Mouse (Mus musculus) CH12.LX (cell line): Measurements from ENCODE around the gene L3mbtl2. TPM values are rescaled to one million over a fixed set of nuclear protein-coding genes. Genes with fewer than 3 reads are reported as not detected.

Source experiments
- DNase-seq: peaks from one replicate; pipeline ENCODE4 v3.0.0-alpha.2; 2013; ENCODE audit errors: extremely low read depth
- H3K27ac ChIP-seq: 2 replicates; pipeline ENCODE4 v1.5.1; 2012; ENCODE audit warnings: low read depth, mild to moderate bottlenecking, control low read depth, moderate library complexity; ENCODE audit not compliant: insufficient read depth
- H3K27me3 ChIP-seq: replicated peaks from 2 replicates; pipeline ENCODE3; 2012; ENCODE audit warnings: inconsistent platforms
- H3K36me3 ChIP-seq, 2 experiments: replicated peaks in 1 of 2; 2 replicates each; pipeline versions ENCODE3 to v1.6.1; 2012; ENCODE audit warnings: inconsistent platforms in 1 of 2, low read length in 1 of 2, mild to moderate bottlenecking in 1 of 2, mixed read lengths in 1 of 2, moderate library complexity in 1 of 2; ENCODE audit not compliant: control insufficient read depth in 1 of 2, insufficient read depth in 1 of 2
- H3K4me1 ChIP-seq, 2 experiments: 2 replicates each; pipeline ENCODE4 v1.6.1; 2012; ENCODE audit warnings: inconsistent platforms in 1 of 2, moderate library complexity in 1 of 2; ENCODE audit not compliant: insufficient read depth in 2 of 2, control insufficient read depth in 1 of 2
- H3K4me2 ChIP-seq: 2 replicates; pipeline ENCODE4 v1.6.1; 2012; ENCODE audit warnings: low read depth, mild to moderate bottlenecking, control low read depth; ENCODE audit not compliant: poor library complexity, insufficient read depth, severe bottlenecking
- H3K4me3 ChIP-seq, 3 experiments: fragments of 150-350 bp in 1 of 3; sonication (generic) in 1 of 3; replicated peaks in 1 of 3; 2 replicates each; pipeline versions ENCODE3 to v1.5.1; 2011 to 2012; ENCODE audit warnings: low read depth in 2 of 3, low read length in 2 of 3, mild to moderate bottlenecking in 2 of 3, moderate library complexity in 2 of 3, control low read depth in 1 of 3, improper control_type of control experiment in 1 of 3, inconsistent platforms in 1 of 3, mixed read lengths in 1 of 3; ENCODE audit not compliant: poor library complexity in 1 of 3
- H3K79me2 ChIP-seq: replicated peaks from 2 replicates; pipeline ENCODE4 v1.6.1; 2012; ENCODE audit warnings: mild to moderate bottlenecking, moderate library complexity; ENCODE audit not compliant: control insufficient read depth, poor library complexity, insufficient read depth, severe bottlenecking; ENCODE audit errors: extremely low read depth
- H3K9ac ChIP-seq: 2 replicates; pipeline ENCODE4 v1.6.1; 2012; ENCODE audit warnings: low read depth, mild to moderate bottlenecking, control low read depth, moderate library complexity; ENCODE audit not compliant: insufficient read depth
- H3K9me3 ChIP-seq: replicated peaks from 2 replicates; pipeline ENCODE3; 2012; ENCODE audit warnings: low read length, inconsistent platforms, mixed read lengths
- BHLHE40 ChIP-seq: IDR thresholded peaks from 2 replicates; pipeline ENCODE4 v1.6.1; 2011; ENCODE audit warnings: mild to moderate bottlenecking, low read depth, low read length, improper control_type of control experiment
- CHD1 ChIP-seq: IDR thresholded peaks from 2 replicates; pipeline ENCODE4 v1.6.1; 2012; ENCODE audit warnings: low read depth, low read length, improper control_type of control experiment, inconsistent platforms
- CHD2 ChIP-seq: IDR thresholded peaks from 2 replicates; pipeline ENCODE4 v1.6.1; 2011; ENCODE audit warnings: low read length, improper control_type of control experiment
- CTCF ChIP-seq, 2 experiments: IDR thresholded peaks in 1 of 2; conservative IDR thresholded peaks in 1 of 2; 2 replicates each; pipeline ENCODE4 v1.5.1; 2011 to 2012; ENCODE audit warnings: low read depth in 2 of 2, low read length in 2 of 2, improper control_type of control experiment in 1 of 2, inconsistent platforms in 1 of 2, mild to moderate bottlenecking in 1 of 2, moderate library complexity in 1 of 2
- E2F4 ChIP-seq: IDR thresholded peaks from 2 replicates; pipeline ENCODE4 v1.6.1; 2011; ENCODE audit warnings: low read depth, low read length, improper control_type of control experiment; ENCODE audit not compliant: insufficient replicate concordance
- ELF1 ChIP-seq: IDR thresholded peaks from 2 replicates; pipeline ENCODE4 v1.6.1; 2014; ENCODE audit warnings: low read depth, mild to moderate bottlenecking, inconsistent platforms, low read length, improper control_type of control experiment
- EP300 ChIP-seq: IDR thresholded peaks from 2 replicates; pipeline ENCODE4 v1.6.1; 2011; ENCODE audit warnings: low read length, improper control_type of control experiment
- ETS1 ChIP-seq: conservative IDR thresholded peaks from 2 replicates; pipeline ENCODE4 v1.6.1; 2012; ENCODE audit warnings: low read depth, mild to moderate bottlenecking, inconsistent platforms, low read length, improper control_type of control experiment, moderate library complexity
- GABPA ChIP-seq: IDR thresholded peaks from 2 replicates; pipeline ENCODE4 v1.6.1; 2012; ENCODE audit warnings: low read depth, low read length, improper control_type of control experiment, inconsistent platforms; ENCODE audit not compliant: insufficient replicate concordance
- HCFC1 ChIP-seq: IDR thresholded peaks from 2 replicates; pipeline ENCODE4 v1.6.1; 2012; ENCODE audit warnings: low read depth, mild to moderate bottlenecking, inconsistent platforms, low read length, improper control_type of control experiment
- IRF4 ChIP-seq: IDR thresholded peaks from 2 replicates; pipeline ENCODE4 v1.6.1; 2014; ENCODE audit warnings: low read depth, mild to moderate bottlenecking, inconsistent platforms, low read length, improper control_type of control experiment
- JUN ChIP-seq: IDR thresholded peaks from 2 replicates; pipeline ENCODE4 v1.6.1; 2011; ENCODE audit warnings: low read depth, mild to moderate bottlenecking, low read length, improper control_type of control experiment, moderate library complexity; ENCODE audit not compliant: insufficient read depth
- JUND ChIP-seq: conservative IDR thresholded peaks from 2 replicates; pipeline ENCODE4 v1.6.1; 2011; ENCODE audit warnings: low read depth, low read length, improper control_type of control experiment
- KAT2A ChIP-seq: IDR thresholded peaks from 2 replicates; pipeline ENCODE4 v1.6.1; 2012; ENCODE audit warnings: low read length, improper control_type of control experiment, inconsistent platforms; ENCODE audit not compliant: insufficient replicate concordance
- MAFK ChIP-seq: IDR thresholded peaks from 2 replicates; pipeline ENCODE4 v1.6.1; 2011; ENCODE audit warnings: low read length, improper control_type of control experiment; ENCODE audit not compliant: insufficient replicate concordance
- MAZ ChIP-seq: IDR thresholded peaks from 2 replicates; pipeline ENCODE4 v1.6.1; 2012; ENCODE audit warnings: low read depth, mild to moderate bottlenecking, inconsistent platforms, low read length, improper control_type of control experiment, moderate library complexity
- MEF2A ChIP-seq: IDR thresholded peaks from 2 replicates; pipeline ENCODE4 v1.6.1; 2014; ENCODE audit warnings: low read depth, mild to moderate bottlenecking, inconsistent platforms, low read length, improper control_type of control experiment, borderline replicate concordance
- MXI1 ChIP-seq: IDR thresholded peaks from 2 replicates; pipeline ENCODE4 v1.6.1; 2011; ENCODE audit warnings: mild to moderate bottlenecking, low read depth, low read length, improper control_type of control experiment
- MYC ChIP-seq: IDR thresholded peaks from 2 replicates; pipeline ENCODE4 v1.6.1; 2011; ENCODE audit warnings: low read depth, mild to moderate bottlenecking, improper control_type of control experiment, low read length
- NELFE ChIP-seq: IDR thresholded peaks from 2 replicates; pipeline ENCODE4 v1.6.1; 2011; ENCODE audit warnings: low read depth, low read length, improper control_type of control experiment
- NRF1 ChIP-seq: IDR thresholded peaks from 2 replicates; pipeline ENCODE4 v1.6.1; 2014; ENCODE audit warnings: low read depth, mild to moderate bottlenecking, inconsistent platforms, low read length, improper control_type of control experiment, moderate library complexity
- PAX5 ChIP-seq: IDR thresholded peaks from 2 replicates; pipeline ENCODE4 v1.6.1; 2012; ENCODE audit warnings: low read length, inconsistent platforms, mixed read lengths
- POLR2A ChIP-seq: IDR thresholded peaks from 2 replicates; pipeline ENCODE4 v1.6.1; 2011; ENCODE audit warnings: low read depth, mild to moderate bottlenecking, improper control_type of control experiment, low read length
- POLR2AphosphoS2 ChIP-seq: IDR thresholded peaks from 2 replicates; pipeline ENCODE4 v1.6.1; 2011; ENCODE audit warnings: low read depth, low read length, improper control_type of control experiment
- RAD21 ChIP-seq: IDR thresholded peaks from 2 replicates; pipeline ENCODE4 v1.6.1; 2011; ENCODE audit warnings: low read depth, mild to moderate bottlenecking, low read length, improper control_type of control experiment, moderate library complexity
- RCOR1 ChIP-seq: conservative IDR thresholded peaks from 2 replicates; pipeline ENCODE4 v1.6.1; 2012; ENCODE audit warnings: low read depth, mild to moderate bottlenecking, inconsistent platforms, low read length, improper control_type of control experiment
- SIN3A ChIP-seq: IDR thresholded peaks from 2 replicates; pipeline ENCODE4 v1.6.1; 2012; ENCODE audit warnings: low read length, improper control_type of control experiment, inconsistent platforms
- SMC3 ChIP-seq: IDR thresholded peaks from 2 replicates; pipeline ENCODE4 v1.6.1; 2011; ENCODE audit warnings: low read depth, low read length, improper control_type of control experiment
- TBP ChIP-seq: conservative IDR thresholded peaks from 2 replicates; pipeline ENCODE4 v1.6.1; 2011; ENCODE audit warnings: low read depth, low read length, improper control_type of control experiment
- TCF12 ChIP-seq: IDR thresholded peaks from 2 replicates; pipeline ENCODE4 v1.6.1; 2014; ENCODE audit warnings: low read depth, mild to moderate bottlenecking, inconsistent platforms, low read length, improper control_type of control experiment
- UBTF ChIP-seq: IDR thresholded peaks from 2 replicates; pipeline ENCODE4 v1.6.1; 2012; ENCODE audit warnings: low read depth, mild to moderate bottlenecking, inconsistent platforms, low read length, improper control_type of control experiment, moderate library complexity
- USF1 ChIP-seq: IDR thresholded peaks from 2 replicates; pipeline ENCODE4 v1.6.1; 2014; ENCODE audit warnings: low read depth, mild to moderate bottlenecking, inconsistent platforms, low read length, improper control_type of control experiment
- USF2 ChIP-seq: conservative IDR thresholded peaks from 2 replicates; pipeline ENCODE4 v1.6.1; 2011; ENCODE audit warnings: low read depth, low read length, improper control_type of control experiment
- ZC3H11A ChIP-seq: IDR thresholded peaks from 2 replicates; pipeline ENCODE4 v1.6.1; 2012; ENCODE audit warnings: low read depth, mild to moderate bottlenecking, inconsistent platforms, low read length, improper control_type of control experiment
- ZKSCAN1 ChIP-seq: IDR thresholded peaks from 2 replicates; pipeline ENCODE4 v1.6.1; 2012; ENCODE audit warnings: low read depth, inconsistent platforms, low read length, improper control_type of control experiment, borderline replicate concordance
- ZMIZ1 ChIP-seq: IDR thresholded peaks from 2 replicates; pipeline ENCODE4 v1.6.1; 2012; ENCODE audit warnings: low read depth, mild to moderate bottlenecking, inconsistent platforms, low read length, improper control_type of control experiment
- ZNF384 ChIP-seq: IDR thresholded peaks from 2 replicates; pipeline ENCODE4 v1.6.1; 2012; ENCODE audit warnings: low read depth, low read length, improper control_type of control experiment, inconsistent platforms
- dilution Hi-C: fragments of 300-500 bp; cut with MboI; formaldehyde crosslinking; loops from 2 replicates; pipeline ENCODE4 v1.14.3; 2020; ENCODE audit warnings: low sequenced_read_pairs; ENCODE audit not compliant: extremely low pct_unique_long_range_greater_than_20kb, extremely low pct_ligation_motif_present
- in situ Hi-C: fragments of 300-500 bp; cut with MboI; formaldehyde crosslinking; loops from 3 replicates; pipeline ENCODE4 v1.14.3; 2019; ENCODE audit warnings: low sequenced_read_pairs, low pct_ligation_motif_present, low pct_unique_long_range_greater_than_20kb, mixed read lengths
- polyA plus RNA-seq: library from polyadenylated mRNA; unstranded; fragments of >175 nt; gene quantifications from 2 replicates; pipeline ENCODE4 v1.2.1, GENCODE M21; 2012; ENCODE audit warnings: low read depth; ENCODE audit not compliant: insufficient read length
- total RNA-seq, 2 experiments: library from RNA; depleted of rRNA; stranded (reverse); fragments of 300-350 nt in 1 of 2; fragments of >200 nt in 1 of 2; gene quantifications; 2 replicates each; pipeline ENCODE4 v1.2.3; 2012 to 2014

The L3mbtl2 gene
- 29.7 and 40.8 TPM in 2 replicates for total RNA-seq (2012; rRNA removed)
- 26.4 and 29.2 TPM in 2 replicates for total RNA-seq (2014; rRNA removed)
- 37.3 and 40.0 TPM in 2 replicates for polyA plus RNA-seq

DNA sequence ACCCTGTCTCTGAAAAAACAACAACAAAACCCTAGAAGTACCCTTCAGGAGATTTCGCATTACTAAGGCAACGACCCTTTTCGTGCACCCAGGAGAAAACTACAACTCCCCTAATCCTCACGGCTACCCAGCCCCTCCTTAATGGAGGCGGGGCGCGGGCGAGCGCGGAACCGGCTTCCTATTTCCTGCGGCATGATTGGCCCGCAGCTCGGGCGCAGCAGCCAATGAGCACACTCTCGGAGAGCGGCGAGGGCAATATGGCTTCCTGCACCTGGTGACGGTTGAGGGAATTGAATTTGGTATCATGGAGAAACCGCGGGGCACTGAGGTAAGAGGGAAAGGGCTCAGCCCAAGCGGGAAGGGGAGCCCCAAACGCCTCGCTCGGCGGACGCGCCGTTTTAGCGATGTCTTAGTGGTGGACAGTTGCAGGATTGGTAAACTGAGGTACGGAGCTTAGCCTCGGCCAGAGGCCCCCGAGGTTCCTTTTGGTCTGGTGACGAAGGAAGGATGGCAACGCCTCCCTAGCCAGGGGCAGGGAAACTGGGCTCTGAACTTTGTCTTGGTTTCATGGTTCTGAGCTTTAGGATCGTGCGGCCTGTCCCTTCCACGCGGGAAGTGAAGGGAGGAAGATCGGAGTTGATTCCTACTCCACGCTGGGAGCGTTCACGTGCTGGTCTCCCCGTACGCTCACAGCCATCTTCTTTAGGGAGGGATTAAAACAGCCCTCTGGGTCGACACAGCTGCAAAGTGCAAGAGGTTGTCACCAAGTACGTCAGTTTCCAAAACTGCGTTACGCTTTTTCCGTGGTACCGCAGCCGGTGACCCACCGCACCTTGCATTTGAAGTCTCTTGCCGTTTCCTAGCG lies at the start of gene L3mbtl2:
Gene L3mbtl2, plus strand, starts transcription at position 193 of the 865 bp plus-strand sequence.
- H3K4me3 ChIP-seq, result peak within 1 kb of the TSS; percentile 91 to 98 (median 97)
- dilution Hi-C loops (no loop called here), in situ Hi-C loops (no loop called here)
- no peaks in the 10 kb centered on the region for H3K9me3 ChIP-seq
- peak; percentile 94 for DNase-seq
- H3K4me1 ChIP-seq, result peaks cover 0 to 13% of the 10 kb centered on the region in 2 experiments; a peak in 2 of 4 replicates
- peak within 1 kb of the TSS; percentile 18 for H3K27ac ChIP-seq
- peak within 1 kb of the TSS; percentile 70 for H3K9ac ChIP-seq
- peaks cover 21 to 22% of the 10 kb centered on the region in 2 experiments for H3K36me3 ChIP-seq
- H3K27me3 ChIP-seq, result no peaks in the 10 kb centered on the region
- H3K79me2 ChIP-seq, result peaks cover 20% of the 10 kb centered on the region
- H3K4me2 ChIP-seq, result peak within 1 kb of the TSS; percentile 97
- TF ChIP-seq RAD21 (no peak), POLR2A (peak; percentile 70), KAT2A (peak; percentile 94; the same call in 1 of the 2 replicates), HCFC1 (peak; percentile 95), ZMIZ1 (0 out of 2 replicates have a peak, but pooled peaks have one; percentile 50), MEF2A (no peak), MXI1 (peak; percentile 59; the same call in 1 of the 2 replicates), ZNF384 (peak; percentile 17; the same call in 1 of the 2 replicates), JUN (no peak), USF2 (no peak), BHLHE40 (peak; percentile 77), UBTF (no peak), TCF12 (peak; percentile 58), SMC3 (no peak), CHD2 (peak; percentile 68), MYC (peak; percentile 74; the same call in 1 of the 2 replicates), RCOR1 (no peak), NELFE (0 out of 2 replicates have a peak, but pooled peaks have one; percentile 31), EP300 (no peak), JUND (no peak), ZC3H11A (no peak), USF1 (no peak; the same call in 1 of the 2 replicates), CTCF (conservative IDR thresholded peaks at IDR 0.05 in 1 of 2, IDR thresholded peaks at IDR 0.05 in 1 of 2; ENCODE audit: low read depth in 2 of 2, low read length in 2 of 2) (no peak), SIN3A (peak; percentile 53), TBP (no peak; the same call in none of the 2 replicates), ZKSCAN1 (no peak), MAZ (0 out of 2 replicates have a peak, but pooled peaks have one; percentile 51), MAFK (no peak), PAX5 (no peak), ELF1 (peak; percentile 94), E2F4 (peak; percentile 70; the same call in 1 of the 2 replicates), ETS1 (no peak), CHD1 (no peak), POLR2AphosphoS2 (no peak), NRF1 (peak; percentile 58), IRF4 (peak; percentile 44; the same call in 1 of the 2 replicates), GABPA (peak; percentile 56; the same call in 1 of the 2 replicates)
